Mouse (Mus musculus) MEL (cell line): ENCODE data around the gene Prkag1.

Experiments
- BHLHE40 ChIP-seq: IDR thresholded peaks from 2 replicates; pipeline ENCODE4 v1.6.1; 2012; ENCODE audit warnings: low read depth, mild to moderate bottlenecking, inconsistent platforms, low read length, improper control_type of control experiment, borderline replicate concordance
- CHD2 ChIP-seq: IDR thresholded peaks from 2 replicates; pipeline ENCODE4 v1.6.1; 2011; ENCODE audit warnings: low read length, improper control_type of control experiment
- CTCF ChIP-seq, 3 experiments: IDR thresholded peaks in 2 of 3; conservative IDR thresholded peaks in 1 of 3; 2 replicates each; pipeline ENCODE4 v1.5.1; 2011 to 2012; ENCODE audit warnings: low read length in 3 of 3, low read depth in 2 of 3, mild to moderate bottlenecking in 2 of 3, improper control_type of control experiment in 1 of 3, inconsistent platforms in 1 of 3, mixed read lengths in 1 of 3, moderate library complexity in 1 of 3; ENCODE audit not compliant: control insufficient read depth in 1 of 3, insufficient read depth in 1 of 3, poor library complexity in 1 of 3, severe bottlenecking in 1 of 3
- EP300 ChIP-seq, 2 experiments: IDR thresholded peaks; 2 replicates each; pipeline ENCODE4 v1.6.1; 2011; ENCODE audit warnings: improper control_type of control experiment in 2 of 2, low read length in 2 of 2, low read depth in 1 of 2, mild to moderate bottlenecking in 1 of 2
- GATA1 ChIP-seq: IDR thresholded peaks from 2 replicates; pipeline ENCODE4 v1.6.1; 2011; ENCODE audit warnings: low read depth, low read length, improper control_type of control experiment
- MAX ChIP-seq: IDR thresholded peaks from 2 replicates; pipeline ENCODE4 v1.6.1; 2011; ENCODE audit warnings: low read length, improper control_type of control experiment
- MXI1 ChIP-seq: IDR thresholded peaks from 2 replicates; pipeline ENCODE4 v1.6.1; 2011; ENCODE audit warnings: mild to moderate bottlenecking, low read depth, low read length, improper control_type of control experiment
- POLR2A ChIP-seq, 2 experiments: IDR thresholded peaks; 2 replicates each; pipeline ENCODE4 v1.6.1; 2011 to 2012; ENCODE audit warnings: low read length in 2 of 2, mild to moderate bottlenecking in 2 of 2, control low read depth in 1 of 2, improper control_type of control experiment in 1 of 2, low read depth in 1 of 2, moderate library complexity in 1 of 2; ENCODE audit not compliant: control insufficient read depth in 1 of 2, insufficient read depth in 1 of 2, poor library complexity in 1 of 2
- ZNF384 ChIP-seq: IDR thresholded peaks from 2 replicates; pipeline ENCODE4 v1.6.1; 2012; ENCODE audit warnings: low read depth, mild to moderate bottlenecking, inconsistent platforms, low read length, improper control_type of control experiment

GRCm38 (mm10) chr15:98790761-98791160 lies 40.6 kb downstream of the Prkag1 start:
- TF ChIP-seq EP300 (IDR thresholded peaks at IDR 0.05; ENCODE audit: low read depth in 1 of 2, low read length in 2 of 2) = no peak
- TF ChIP-seq CTCF (IDR thresholded peaks at IDR 0.05 in 2 of 3, conservative IDR thresholded peaks at IDR 0.05 in 1 of 3; ENCODE audit: control insufficient read depth in 1 of 3, insufficient read depth in 1 of 3, low read depth in 2 of 3, low read length in 3 of 3, poor library complexity in 1 of 3, severe bottlenecking in 1 of 3) = no peak
- TF ChIP-seq MXI1 = no peak
- no peak for TF ChIP-seq ZNF384
- no peak for TF ChIP-seq POLR2A (IDR thresholded peaks at IDR 0.05; ENCODE audit: control insufficient read depth in 1 of 2, insufficient read depth in 1 of 2, low read depth in 1 of 2, low read length in 2 of 2, poor library complexity in 1 of 2)
- no peak for TF ChIP-seq CHD2
- TF ChIP-seq GATA1 = no peak
- TF ChIP-seq MAX = no peak
- TF ChIP-seq BHLHE40 = no peak
